Mouse (Mus musculus) MEL (cell line): ENCODE results near the gene Ezr. TPM values are rescaled to one million over a fixed set of nuclear protein-coding genes. Genes with fewer than 3 reads are reported as not detected.

ENCODE experiments used
- DNase-seq: peaks from one replicate; pipeline ENCODE4 v3.0.0; 2011; ENCODE audit warnings: low read depth, low spot score
- H3K27ac ChIP-seq: 2 replicates; pipeline ENCODE4 v1.5.1; 2012; ENCODE audit warnings: low read depth, mild to moderate bottlenecking, control low read depth, low read length, moderate library complexity; ENCODE audit not compliant: control insufficient read depth
- H3K27me3 ChIP-seq, 2 experiments: fragments of 150-350 bp in 1 of 2; sonication (generic) in 1 of 2; 2 replicates each; pipeline ENCODE4 v1.6.1; 2012; ENCODE audit warnings: low read length in 2 of 2, mild to moderate bottlenecking in 2 of 2, improper control_type of control experiment in 1 of 2, moderate library complexity in 1 of 2; ENCODE audit not compliant: insufficient read depth in 2 of 2, control insufficient read depth in 1 of 2
- H3K36me3 ChIP-seq, 2 experiments: 2 replicates each; pipeline ENCODE4 v1.6.1; 2012 to 2014; ENCODE audit warnings: low read length in 2 of 2, improper control_type of control experiment in 1 of 2, inconsistent platforms in 1 of 2, mild to moderate bottlenecking in 1 of 2; ENCODE audit not compliant: insufficient read depth in 2 of 2, control insufficient read depth in 1 of 2
- H3K4me1 ChIP-seq, 2 experiments: fragments of 150-350 bp in 1 of 2; sonication (generic) in 1 of 2; 2 replicates each; pipeline ENCODE4 v1.6.1; 2012; ENCODE audit warnings: low read length in 2 of 2, improper control_type of control experiment in 1 of 2, mild to moderate bottlenecking in 1 of 2; ENCODE audit not compliant: insufficient read depth in 2 of 2, control insufficient read depth in 1 of 2
- H3K4me3 ChIP-seq, 2 experiments: fragments of 150-350 bp in 1 of 2; sonication (generic) in 1 of 2; 2 replicates each; pipeline ENCODE4 v1.5.1; 2012; ENCODE audit warnings: low read depth in 2 of 2, low read length in 2 of 2, mild to moderate bottlenecking in 2 of 2, moderate library complexity in 2 of 2, control low read depth in 1 of 2, improper control_type of control experiment in 1 of 2; ENCODE audit not compliant: control insufficient read depth in 1 of 2, insufficient read depth in 1 of 2
- H3K79me2 ChIP-seq: 2 replicates; pipeline ENCODE4 v1.6.1; 2012; ENCODE audit warnings: mild to moderate bottlenecking, low read length, moderate library complexity; ENCODE audit not compliant: control insufficient read depth, poor library complexity, insufficient read depth
- H3K9ac ChIP-seq: 2 replicates; pipeline ENCODE4 v1.6.1; 2012; ENCODE audit warnings: low read depth, mild to moderate bottlenecking, control low read depth, low read length, moderate library complexity; ENCODE audit not compliant: control insufficient read depth, poor library complexity, severe bottlenecking
- H3K9me3 ChIP-seq: fragments of 150-350 bp; sonication (generic); replicated peaks from 2 replicates; pipeline ENCODE4 v1.6.1; 2012; ENCODE audit warnings: mild to moderate bottlenecking, low read length, improper control_type of control experiment, moderate library complexity; ENCODE audit not compliant: insufficient read depth
- BHLHE40 ChIP-seq: IDR thresholded peaks from 2 replicates; pipeline ENCODE4 v1.6.1; 2012; ENCODE audit warnings: low read depth, mild to moderate bottlenecking, inconsistent platforms, low read length, improper control_type of control experiment, borderline replicate concordance
- GATA1 ChIP-seq: IDR thresholded peaks from 2 replicates; pipeline ENCODE4 v1.6.1; 2011; ENCODE audit warnings: low read depth, low read length, improper control_type of control experiment
- KAT2A ChIP-seq: conservative IDR thresholded peaks from 2 replicates; pipeline ENCODE4 v1.6.1; 2012; ENCODE audit warnings: low read depth, low read length, improper control_type of control experiment, inconsistent platforms
- MAFK ChIP-seq: IDR thresholded peaks from 2 replicates; pipeline ENCODE4 v1.6.1; 2011; ENCODE audit warnings: low read depth, mild to moderate bottlenecking, low read length, improper control_type of control experiment, borderline replicate concordance
- MAX ChIP-seq: IDR thresholded peaks from 2 replicates; pipeline ENCODE4 v1.6.1; 2011; ENCODE audit warnings: low read length, improper control_type of control experiment
- MAZ ChIP-seq: IDR thresholded peaks from 2 replicates; pipeline ENCODE4 v1.6.1; 2012; ENCODE audit warnings: low read depth, mild to moderate bottlenecking, inconsistent platforms, low read length, improper control_type of control experiment
- MXI1 ChIP-seq: IDR thresholded peaks from 2 replicates; pipeline ENCODE4 v1.6.1; 2011; ENCODE audit warnings: mild to moderate bottlenecking, low read depth, low read length, improper control_type of control experiment
- MYB ChIP-seq: IDR thresholded peaks from 2 replicates; pipeline ENCODE4 v1.6.1; 2011; ENCODE audit warnings: mild to moderate bottlenecking, low read depth, low read length, improper control_type of control experiment
- MYC ChIP-seq: IDR thresholded peaks from 2 replicates; pipeline ENCODE4 v1.6.1; 2011; ENCODE audit warnings: low read depth, mild to moderate bottlenecking, low read length, improper control_type of control experiment, moderate library complexity
- POLR2AphosphoS2 ChIP-seq: IDR thresholded peaks from 2 replicates; pipeline ENCODE4 v1.6.1; 2011; ENCODE audit warnings: low read length, improper control_type of control experiment
- RAD21 ChIP-seq: IDR thresholded peaks from 2 replicates; pipeline ENCODE4 v1.6.1; 2011; ENCODE audit warnings: mild to moderate bottlenecking, low read depth, low read length, improper control_type of control experiment
- SMC3 ChIP-seq: IDR thresholded peaks from 2 replicates; pipeline ENCODE4 v1.6.1; 2011; ENCODE audit warnings: low read depth, low read length, improper control_type of control experiment
- UBTF ChIP-seq: IDR thresholded peaks from 2 replicates; pipeline ENCODE4 v1.6.1; 2012; ENCODE audit warnings: low read depth, mild to moderate bottlenecking, inconsistent platforms, low read length, improper control_type of control experiment, moderate library complexity, borderline replicate concordance; ENCODE audit not compliant: insufficient read depth
- ZC3H11A ChIP-seq: IDR thresholded peaks from 2 replicates; pipeline ENCODE4 v1.6.1; 2012; ENCODE audit warnings: low read depth, mild to moderate bottlenecking, inconsistent platforms, low read length, improper control_type of control experiment
- ZMIZ1 ChIP-seq: IDR thresholded peaks from 2 replicates; pipeline ENCODE4 v1.6.1; 2012; ENCODE audit warnings: low read depth, mild to moderate bottlenecking, inconsistent platforms, low read length, improper control_type of control experiment, moderate library complexity
- ZNF384 ChIP-seq: IDR thresholded peaks from 2 replicates; pipeline ENCODE4 v1.6.1; 2012; ENCODE audit warnings: low read depth, mild to moderate bottlenecking, inconsistent platforms, low read length, improper control_type of control experiment
- polyA plus RNA-seq, 2 experiments: library from polyadenylated mRNA; stranded (reverse) in 1 of 2; unstranded in 1 of 2; fragments of >175 nt in 1 of 2; fragments of >200 nt in 1 of 2; gene quantifications; 2 replicates each; pipeline versions ENCODE4 v1.2.1 to v1.2.4; 2012; ENCODE audit warnings: low replicate concordance in 2 of 2, low read depth in 1 of 2; ENCODE audit not compliant: insufficient read length in 2 of 2, insufficient read depth in 1 of 2, missing spikeins in 1 of 2
- total RNA-seq: library from RNA; depleted of rRNA; stranded (reverse); fragments of 300-350 nt; gene quantifications from 2 replicates; pipeline ENCODE4 v1.2.3, GENCODE M21; 2012

Ezr gene
- total and polyA plus RNA-seq, 3 experiments = 48.7 to 88.7 TPM; not detected in 1

DNA sequence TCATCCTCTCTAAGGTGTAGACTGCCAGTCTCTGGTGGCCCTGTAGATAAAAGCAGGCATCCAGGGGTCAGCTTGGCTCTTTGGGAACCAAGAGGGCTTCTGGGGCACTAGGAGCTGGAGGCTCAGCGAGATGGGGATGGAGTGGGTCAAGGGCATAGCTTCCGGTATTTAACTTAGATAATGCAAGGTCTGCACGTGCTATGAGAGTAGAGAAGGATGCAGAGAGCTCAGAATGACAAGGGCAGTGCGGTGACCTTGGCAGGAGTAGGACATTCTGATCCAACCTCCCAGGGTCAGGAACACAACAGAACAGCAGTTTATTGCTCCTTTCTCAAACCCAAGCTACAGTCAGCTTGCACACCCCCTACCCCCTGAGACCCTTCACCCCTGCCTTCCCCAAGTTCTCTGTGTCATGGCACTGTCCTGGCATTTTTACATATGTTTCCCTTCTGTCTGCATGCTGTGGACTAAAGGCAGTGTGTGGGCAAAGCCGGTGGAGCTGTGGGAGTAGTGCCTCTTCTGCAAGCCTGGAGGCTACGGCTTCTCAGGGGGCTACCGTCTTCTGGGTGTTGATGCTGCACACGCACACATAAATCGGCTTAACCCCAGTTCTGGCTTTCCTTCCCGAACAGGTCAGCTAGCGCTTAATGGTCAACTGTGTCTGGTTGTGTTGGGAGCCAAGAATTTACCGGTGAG lies 47.7 kb downstream of the Ezr start:
- H3K36me3 ChIP-seq = no peaks in the 10 kb centered on the region; a peak in 1 of 4 replicates
- no peak overlapping the region for H3K27ac ChIP-seq
- no peaks in the 10 kb centered on the region for H3K79me2 ChIP-seq
- no peaks in the 10 kb centered on the region for H3K4me1 ChIP-seq
- DNase-seq = no peak
- H3K27me3 ChIP-seq = no peaks in the 10 kb centered on the region
- no peaks in the 10 kb centered on the region for H3K9me3 ChIP-seq
- TF ChIP-seq BHLHE40 (no peak), MAZ (no peak), UBTF (no peak), MAFK (no peak), ZMIZ1 (no peak), POLR2AphosphoS2 (no peak), MXI1 (no peak), GATA1 (no peak), RAD21 (no peak), SMC3 (no peak), MYC (no peak)
- H3K4me3 ChIP-seq = no peak overlapping the region
- no peak overlapping the region for H3K9ac ChIP-seq

DNA sequence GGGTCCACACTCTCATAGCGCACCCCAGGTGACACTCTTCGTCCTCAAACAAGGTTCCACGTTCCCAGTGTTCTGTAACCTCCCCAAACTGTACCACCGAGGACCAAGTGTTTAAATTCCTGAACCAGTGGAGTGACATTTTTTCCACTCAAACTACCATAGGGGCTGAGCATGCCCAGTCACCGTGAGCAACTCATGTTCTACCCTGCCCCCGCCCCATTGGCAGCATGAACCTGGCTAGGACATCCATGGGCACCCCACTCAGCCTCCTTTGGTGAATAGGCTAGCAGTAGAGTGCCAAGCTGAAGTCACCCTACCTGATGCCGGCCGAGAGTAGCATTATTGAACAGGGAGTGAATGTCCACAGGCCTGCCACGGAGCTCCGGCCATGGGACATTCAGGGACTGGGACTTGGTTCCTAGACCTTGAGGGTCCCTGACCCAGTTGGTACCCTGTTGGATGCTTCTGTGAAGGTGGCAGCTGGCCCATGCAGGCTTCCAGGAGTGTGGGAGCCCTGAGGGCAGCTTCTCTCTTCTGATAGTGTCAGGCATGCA lies 49.2 kb downstream of the Ezr start:
- TF ChIP-seq MAZ = no peak
- TF ChIP-seq MAFK = no peak
- no peak for TF ChIP-seq MYB
- Histone ChIP-seq H3K9me3 (no peaks in the 10 kb centered on the region), H3K27ac (no peak overlapping the region), H3K4me1 (no peaks in the 10 kb centered on the region), H3K36me3 (no peaks in the 10 kb centered on the region), H3K27me3 (no peaks in the 10 kb centered on the region), H3K4me3 (no peak overlapping the region), H3K79me2 (no peaks in the 10 kb centered on the region), H3K9ac (no peak overlapping the region)
- no peak for DNase-seq

DNA sequence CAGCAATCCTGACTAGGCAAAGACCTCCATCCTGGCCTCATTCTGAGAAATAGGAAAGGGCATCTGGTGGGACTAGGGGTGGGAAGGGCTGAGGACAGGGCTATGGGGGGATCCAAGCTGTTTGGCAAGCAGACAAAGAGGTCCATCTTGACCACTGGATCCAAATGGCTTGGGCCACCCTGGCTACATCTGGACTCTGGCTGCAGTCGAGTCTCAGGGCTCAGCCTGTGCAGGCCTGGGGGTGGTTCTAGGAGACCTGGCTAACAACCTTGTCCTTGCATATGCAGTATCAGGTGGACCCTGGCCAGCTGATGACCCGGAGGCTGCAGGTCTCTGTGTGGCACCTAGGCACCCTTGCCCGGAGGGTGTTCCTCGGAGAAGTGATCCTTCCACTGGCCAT lies 49.9 kb downstream of the Ezr start:
- no peak for DNase-seq
- Histone ChIP-seq H3K4me3 (no peak overlapping the region), H3K9me3 (no peaks in the 10 kb centered on the region), H3K36me3 (no peaks in the 10 kb centered on the region), H3K27ac (no peak overlapping the region), H3K79me2 (no peaks in the 10 kb centered on the region), H3K4me1 (no peaks in the 10 kb centered on the region), H3K9ac (no peak overlapping the region), H3K27me3 (no peaks in the 10 kb centered on the region)
- no peak for TF ChIP-seq ZC3H11A
- TF ChIP-seq SMC3 = no peak
- TF ChIP-seq UBTF = no peak
- no peak for TF ChIP-seq ZNF384
- no peak for TF ChIP-seq KAT2A
- TF ChIP-seq MXI1 = no peak
- TF ChIP-seq MYC = no peak
- no peak for TF ChIP-seq MAX
